Mouse (Mus musculus) forebrain, embryonic 13.5 days (tissue): ENCODE measurements at regions not wholly inside any gene's neighbourhood (a gene's known extent, or its start where the extent isn't known, plus 50 kb on each side); places are given as distances from the start of the nearest gene placed in this dataset.

Experiments
- ATAC-seq: fragments of 200-750 bp; cut with Nextera tagmentation; 2 replicates; pipeline ENCODE4 v1.8.0; 2017
- H3K27ac ChIP-seq: fragments of 300-500 bp; sonication (generic); 2 replicates; pipeline ENCODE4 v1.5.1; 2015; ENCODE audit warnings: inconsistent platforms, mild to moderate bottlenecking, moderate library complexity
- H3K27me3 ChIP-seq: fragments of 300-500 bp; sonication (generic); 2 replicates; pipeline ENCODE4 v1.6.1; 2015; ENCODE audit warnings: mild to moderate bottlenecking, inconsistent platforms
- H3K36me3 ChIP-seq: fragments of 300-500 bp; sonication (generic); 2 replicates; pipeline ENCODE4 v1.6.1; 2015; ENCODE audit warnings: mild to moderate bottlenecking, inconsistent platforms; ENCODE audit not compliant: poor library complexity, severe bottlenecking
- H3K4me1 ChIP-seq: fragments of 300-500 bp; sonication (generic); 2 replicates; pipeline ENCODE4 v1.6.1; 2015; ENCODE audit warnings: inconsistent platforms
- H3K4me2 ChIP-seq: fragments of 300-500 bp; sonication (generic); 2 replicates; pipeline ENCODE4 v1.6.1; 2015; ENCODE audit warnings: inconsistent platforms, mild to moderate bottlenecking, moderate library complexity
- H3K4me3 ChIP-seq: fragments of 300-500 bp; sonication (generic); 2 replicates; pipeline ENCODE4 v1.5.1; 2015; ENCODE audit warnings: mild to moderate bottlenecking, inconsistent platforms
- H3K9ac ChIP-seq: fragments of 300-500 bp; sonication (generic); 2 replicates; pipeline ENCODE4 v1.6.1; 2015; ENCODE audit warnings: mild to moderate bottlenecking, inconsistent platforms
- H3K9me3 ChIP-seq: fragments of 300-500 bp; sonication (generic); replicated peaks from 2 replicates; pipeline ENCODE4 v1.6.1; 2016; ENCODE audit warnings: inconsistent platforms
- WGBS: fragments of 180-500 bp; shearing (Covaris S2); methylation state at CpG from one replicate; pipeline ENCODE4 v1.1.7; 2015; 5-methylcytosine and 5-hydroxymethylcytosine counted together

DNA sequence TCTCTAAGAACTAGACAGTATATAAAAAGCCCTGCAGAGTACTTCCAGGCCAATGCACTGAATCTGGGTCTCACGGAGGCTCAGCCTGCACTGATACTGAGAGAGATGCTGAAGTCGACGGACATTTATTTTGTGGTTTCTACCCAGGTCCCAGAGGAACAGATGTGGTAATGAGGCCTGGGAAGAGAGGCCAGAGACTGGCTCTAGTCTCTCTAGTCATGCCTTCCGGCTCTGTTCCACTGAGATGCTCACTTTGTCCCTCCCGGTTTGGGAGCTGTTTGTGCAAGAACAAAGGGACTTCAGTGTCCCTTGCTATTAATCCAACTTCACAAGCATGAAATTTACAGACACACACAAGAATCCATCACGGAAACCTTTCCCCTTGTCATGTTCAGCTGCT lies 144.1 kb upstream of the Foxd3 start:
- ATAC-seq: no peak
- H3K4me2 ChIP-seq: no peak overlapping the region
- 51% methylated on average over 6 of the region's 6 CpGs for WGBS
- no peak overlapping the region for H3K27ac ChIP-seq
- no peak overlapping the region for H3K9ac ChIP-seq
- H3K27me3 ChIP-seq: no peaks in the 10 kb centered on the region
- no peaks in the 10 kb centered on the region for H3K9me3 ChIP-seq
- no peaks in the 10 kb centered on the region for H3K4me1 ChIP-seq
- H3K36me3 ChIP-seq: no peaks in the 10 kb centered on the region
- H3K4me3 ChIP-seq: no peak overlapping the region

DNA sequence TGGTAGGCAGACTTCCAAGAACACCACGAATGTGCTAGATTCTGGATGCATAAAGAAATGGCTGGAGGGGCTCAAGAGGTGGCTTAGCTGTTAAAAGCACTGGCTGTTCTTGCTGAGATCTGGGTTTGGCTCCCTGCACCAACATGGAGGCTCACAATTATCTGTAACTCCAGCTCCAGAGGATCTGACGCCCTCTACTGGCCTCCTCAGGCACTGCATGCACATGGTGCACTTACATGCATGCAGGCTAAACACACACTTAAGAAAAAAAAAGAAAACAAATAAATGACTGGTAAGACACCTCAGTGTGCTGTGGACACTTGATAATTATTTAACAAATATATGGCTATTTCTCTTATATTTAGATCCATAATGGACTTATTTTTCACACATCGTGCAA lies 139.2 kb upstream of the Foxd3 start:
- 88% methylated on average over 3 of the region's 3 CpGs for WGBS

DNA sequence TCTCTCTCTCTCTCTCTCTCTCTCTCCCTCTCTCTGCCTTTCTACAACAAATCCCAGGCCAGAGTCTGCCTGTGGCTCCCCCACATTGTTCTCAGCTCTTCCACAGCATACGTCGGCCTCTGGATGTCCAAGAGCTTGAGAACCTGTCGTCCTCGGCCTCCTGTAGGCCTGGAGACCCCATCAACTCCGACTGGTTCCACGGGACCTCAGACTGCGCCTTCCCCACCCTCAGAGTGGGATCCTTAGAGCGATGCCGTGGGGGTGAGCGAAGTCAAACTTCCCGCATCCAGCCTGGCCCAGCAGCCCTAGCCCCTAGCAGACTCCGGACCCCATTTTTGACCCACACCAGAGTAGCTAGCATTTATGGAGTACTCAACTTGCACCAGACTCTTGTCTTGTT lies 128.7 kb upstream of the Foxd3 start:
- Histone ChIP-seq H3K4me3 (no peak overlapping the region), H3K4me1 (no peaks in the 10 kb centered on the region), H3K27me3 (no peaks in the 10 kb centered on the region), H3K4me2 (no peak overlapping the region), H3K9ac (no peak overlapping the region), H3K9me3 (no peaks in the 10 kb centered on the region), H3K27ac (no peak overlapping the region), H3K36me3 (no peaks in the 10 kb centered on the region)
- no peak for ATAC-seq
- 91% methylated on average over 12 of the region's 12 CpGs for WGBS

More for the DNA sequence above, 139.2 kb upstream of the Foxd3 start:
- ATAC-seq: no peak
- no peak overlapping the region for H3K9ac ChIP-seq
- H3K9me3 ChIP-seq: no peaks in the 10 kb centered on the region
- H3K27ac ChIP-seq: no peak overlapping the region
- no peaks in the 10 kb centered on the region for H3K27me3 ChIP-seq
- H3K4me3 ChIP-seq: no peak overlapping the region
- H3K4me1 ChIP-seq: no peaks in the 10 kb centered on the region
- H3K36me3 ChIP-seq: no peaks in the 10 kb centered on the region
- no peak overlapping the region for H3K4me2 ChIP-seq

DNA sequence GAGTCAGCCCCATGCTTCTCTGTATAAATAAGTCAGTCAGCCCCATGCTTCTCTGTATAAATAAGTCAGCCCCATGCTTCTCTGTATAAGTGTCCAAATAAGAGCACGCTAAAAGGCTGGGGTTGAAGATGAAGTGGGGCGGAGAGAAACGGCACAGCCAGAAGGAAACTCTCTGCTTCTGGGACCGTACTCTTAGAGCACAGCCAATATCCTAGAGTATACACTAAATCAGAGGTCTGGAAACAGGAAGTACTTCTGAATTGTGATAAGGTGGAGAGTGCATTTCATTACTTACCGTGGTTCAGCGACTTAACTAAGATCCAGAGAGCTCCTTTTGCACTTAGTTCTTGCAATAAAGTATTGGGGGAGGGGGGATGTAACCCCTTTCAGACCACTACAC lies 112.1 kb upstream of the Foxd3 start:
- no peak overlapping the region for H3K27ac ChIP-seq
- no peak overlapping the region for H3K9ac ChIP-seq
- H3K36me3 ChIP-seq: no peaks in the 10 kb centered on the region
- no peak overlapping the region for H3K4me2 ChIP-seq
- 88% methylated on average over 6 of the region's 6 CpGs for WGBS
- no peak for ATAC-seq
- H3K4me3 ChIP-seq: no peak overlapping the region
- no peaks in the 10 kb centered on the region for H3K27me3 ChIP-seq
- no peaks in the 10 kb centered on the region for H3K9me3 ChIP-seq
- no peaks in the 10 kb centered on the region for H3K4me1 ChIP-seq

DNA sequence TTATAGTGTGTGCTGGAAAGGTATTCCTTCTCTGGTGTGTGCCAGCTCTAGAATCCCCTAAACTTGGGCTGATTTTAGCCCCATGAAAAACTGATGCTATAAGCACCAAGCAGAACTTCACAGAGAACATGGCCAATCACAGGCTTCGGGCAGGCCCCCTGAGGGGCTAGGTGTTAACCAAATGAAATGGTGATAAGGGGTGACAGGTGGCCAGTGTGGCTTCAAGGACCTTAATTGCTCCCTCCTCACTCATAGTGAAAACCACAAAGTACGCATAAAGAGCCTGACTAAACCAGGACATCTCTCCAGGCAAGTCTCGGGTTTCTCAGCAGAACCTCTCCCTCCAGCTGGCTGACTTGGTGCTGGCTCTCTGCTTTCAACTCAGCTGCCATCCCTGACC lies 110.4 kb upstream of the Foxd3 start:
- 63% methylated on average over 3 of the region's 3 CpGs for WGBS

DNA sequence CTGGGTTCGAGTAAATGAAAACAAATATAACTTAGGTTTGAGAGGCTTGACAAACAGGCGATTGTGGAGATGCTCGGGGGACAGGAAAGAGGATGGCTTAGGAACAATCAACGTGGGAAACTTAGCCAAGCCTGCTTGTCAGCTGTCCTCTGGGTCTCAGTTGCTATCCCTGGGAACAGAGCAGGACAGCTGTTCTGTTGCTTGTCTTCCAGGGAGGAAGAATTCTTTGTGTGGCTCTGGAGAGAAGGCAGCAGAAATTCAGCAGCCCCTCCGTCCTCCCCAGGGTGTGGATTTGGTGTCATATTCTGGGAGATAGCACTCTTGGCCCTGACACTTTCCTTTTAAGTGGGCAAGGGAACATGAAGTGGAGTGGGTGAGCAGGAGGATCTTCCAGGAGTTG lies 98.1 kb upstream of the Foxd3 start:
- no peak for ATAC-seq
- H3K4me2 ChIP-seq: no peak overlapping the region
- H3K27me3 ChIP-seq: peaks cover 55% of the 10 kb centered on the region
- H3K36me3 ChIP-seq: no peaks in the 10 kb centered on the region
- no peak overlapping the region for H3K9ac ChIP-seq
- H3K9me3 ChIP-seq: no peaks in the 10 kb centered on the region
- H3K4me3 ChIP-seq: no peak overlapping the region
- H3K27ac ChIP-seq: no peak overlapping the region
- no peaks in the 10 kb centered on the region for H3K4me1 ChIP-seq
- 53% methylated on average over 5 of the region's 5 CpGs for WGBS

More for the DNA sequence above, 110.4 kb upstream of the Foxd3 start:
- ATAC-seq: no peak
- Histone ChIP-seq H3K4me1 (no peaks in the 10 kb centered on the region), H3K4me3 (no peak overlapping the region), H3K36me3 (no peaks in the 10 kb centered on the region), H3K9me3 (no peaks in the 10 kb centered on the region), H3K4me2 (no peak overlapping the region), H3K27me3 (no peaks in the 10 kb centered on the region), H3K27ac (no peak overlapping the region), H3K9ac (no peak overlapping the region)

DNA sequence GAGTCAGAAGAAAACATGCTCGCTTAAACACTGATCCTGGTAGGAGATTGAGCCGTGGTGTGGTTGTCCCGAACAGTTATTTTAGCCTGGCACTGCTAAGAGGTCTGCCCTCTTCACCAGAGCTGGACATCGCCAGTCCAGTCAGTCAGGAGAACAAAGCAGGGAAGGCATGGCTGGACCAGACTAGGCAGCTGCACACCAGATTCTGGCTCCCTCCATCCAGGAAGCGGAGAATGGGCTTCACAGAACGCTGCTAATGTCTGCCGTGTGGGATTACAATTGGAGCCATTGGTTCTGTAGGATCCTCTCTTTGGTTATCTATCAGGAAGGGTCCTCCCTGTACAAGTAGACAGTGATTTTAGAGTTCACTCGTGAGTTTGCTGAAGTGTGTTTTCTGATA lies 95.5 kb upstream of the Foxd3 start:
- no peak for ATAC-seq
- no peak overlapping the region for H3K4me3 ChIP-seq
- no peak overlapping the region for H3K27ac ChIP-seq
- H3K4me1 ChIP-seq: no peaks in the 10 kb centered on the region
- H3K9ac ChIP-seq: no peak overlapping the region
- H3K27me3 ChIP-seq: peaks cover 79% of the 10 kb centered on the region
- 40% methylated on average over 8 of the region's 8 CpGs for WGBS
- no peak overlapping the region for H3K4me2 ChIP-seq
- no peaks in the 10 kb centered on the region for H3K9me3 ChIP-seq
- H3K36me3 ChIP-seq: no peaks in the 10 kb centered on the region

DNA sequence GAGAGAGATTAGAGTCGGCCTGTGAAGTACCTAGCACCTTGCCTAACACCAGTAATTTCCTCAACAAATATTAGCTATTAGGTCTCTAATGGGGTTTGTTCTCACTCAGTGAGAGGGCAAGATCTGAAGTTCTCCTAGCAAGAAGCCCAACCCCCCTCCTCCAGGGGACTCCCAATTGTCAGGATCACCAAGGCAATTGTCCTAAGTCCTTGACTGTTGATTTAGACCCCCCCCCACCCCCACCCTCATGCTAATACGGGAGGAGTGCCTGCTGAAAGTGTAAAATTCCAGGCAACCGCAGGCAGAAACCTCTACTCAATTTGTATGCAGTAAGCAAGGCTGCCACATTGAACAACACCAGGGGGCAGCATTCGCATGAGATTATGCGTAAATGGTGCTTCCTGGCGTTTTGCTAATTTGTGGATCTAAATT lies 94.6 kb upstream of the Foxd3 start:
- WGBS: 5% methylated on average over 6 of the region's 6 CpGs
- H3K4me1 ChIP-seq: no peaks in the 10 kb centered on the region
- no peak overlapping the region for H3K27ac ChIP-seq
- no peak overlapping the region for H3K4me2 ChIP-seq
- H3K4me3 ChIP-seq: no peak overlapping the region
- no peaks in the 10 kb centered on the region for H3K9me3 ChIP-seq
- no peaks in the 10 kb centered on the region for H3K36me3 ChIP-seq
- ATAC-seq: no peak
- no peak overlapping the region for H3K9ac ChIP-seq
- H3K27me3 ChIP-seq: peaks cover 82% of the 10 kb centered on the region

DNA sequence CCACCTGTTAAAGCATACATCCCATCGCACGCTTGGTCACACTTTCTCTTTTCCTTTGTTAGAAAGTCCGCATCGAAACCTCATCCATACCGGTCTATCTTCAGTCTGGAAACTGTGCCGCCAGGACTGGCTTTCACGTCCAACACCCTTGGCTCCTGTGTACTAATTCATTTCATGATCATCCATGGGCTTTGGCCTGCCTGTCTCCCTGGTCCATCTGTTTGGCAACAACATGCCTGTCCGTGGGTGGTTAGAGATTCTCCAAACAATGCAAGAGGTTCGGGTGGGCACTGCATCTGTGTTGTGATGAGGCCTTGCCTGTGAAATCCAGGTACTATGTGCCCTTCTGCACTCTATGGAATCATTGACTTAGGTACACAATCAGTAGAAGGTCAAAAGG lies 90.7 kb upstream of the Foxd3 start:
- no peak overlapping the region for H3K9ac ChIP-seq
- peaks cover 87% of the 10 kb centered on the region for H3K27me3 ChIP-seq
- WGBS: 94% methylated on average over 9 of the region's 9 CpGs
- H3K36me3 ChIP-seq: no peaks in the 10 kb centered on the region
- no peak overlapping the region for H3K4me2 ChIP-seq
- no peak for ATAC-seq
- H3K4me1 ChIP-seq: no peaks in the 10 kb centered on the region
- H3K4me3 ChIP-seq: no peak overlapping the region
- 0 out of 2 replicates have a peak, but pooled peaks cover 5% of the 10 kb centered on the region for H3K9me3 ChIP-seq
- no peak overlapping the region for H3K27ac ChIP-seq

DNA sequence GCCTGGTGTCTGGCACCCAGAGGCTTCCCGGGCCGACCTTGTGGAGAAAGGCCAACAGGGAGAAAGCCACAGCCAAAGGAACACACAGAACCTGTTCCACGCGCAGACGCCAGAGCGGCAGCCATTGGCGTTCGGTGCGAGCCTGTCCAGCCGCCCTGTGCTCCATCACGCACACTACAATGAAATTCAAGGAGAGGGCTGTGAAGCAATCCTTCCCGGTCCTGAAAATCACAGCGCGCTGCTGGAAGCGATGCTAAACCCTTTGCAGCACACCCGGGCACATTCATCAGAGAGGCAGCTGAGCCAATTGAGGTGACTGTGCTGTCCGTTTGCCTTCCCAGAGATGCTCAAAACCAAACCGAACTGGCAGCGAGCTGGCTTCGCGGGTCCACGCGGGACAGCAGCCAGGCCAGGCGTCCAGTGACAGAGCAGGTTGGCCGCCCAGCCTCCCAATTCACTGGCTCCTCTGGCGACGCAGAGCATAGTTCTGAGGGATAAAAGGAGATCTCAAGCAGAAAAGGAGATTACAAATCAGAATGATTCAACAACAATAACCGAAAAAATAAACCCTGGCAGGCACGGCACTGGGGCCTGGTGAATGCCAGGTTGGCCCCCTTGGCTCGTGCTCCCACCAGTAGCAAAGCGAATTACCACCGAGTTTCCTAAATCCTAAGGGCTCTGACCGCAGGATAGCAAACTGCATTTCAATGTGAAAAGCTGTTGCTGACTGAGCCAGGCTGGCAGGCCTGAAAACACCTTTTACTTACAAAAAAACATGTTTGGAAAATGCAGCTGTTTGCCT lies 83.1 kb upstream of the Foxd3 start:
- Histone ChIP-seq H3K27ac (peak overlapping the region; percentile 55), H3K9me3 (0 out of 2 replicates have a peak, but pooled peaks cover 5% of the 10 kb centered on the region), H3K4me1 (peaks cover 35% of the 10 kb centered on the region), H3K4me3 (peak overlapping the region; percentile 36), H3K4me2 (peak overlapping the region; percentile 66), H3K36me3 (no peaks in the 10 kb centered on the region), H3K27me3 (peaks cover 81% of the 10 kb centered on the region), H3K9ac (peak overlapping the region; percentile 54)
- peak; percentile 82 for ATAC-seq
- under 1% methylated on average over 33 of the region's 33 CpGs for WGBS

DNA sequence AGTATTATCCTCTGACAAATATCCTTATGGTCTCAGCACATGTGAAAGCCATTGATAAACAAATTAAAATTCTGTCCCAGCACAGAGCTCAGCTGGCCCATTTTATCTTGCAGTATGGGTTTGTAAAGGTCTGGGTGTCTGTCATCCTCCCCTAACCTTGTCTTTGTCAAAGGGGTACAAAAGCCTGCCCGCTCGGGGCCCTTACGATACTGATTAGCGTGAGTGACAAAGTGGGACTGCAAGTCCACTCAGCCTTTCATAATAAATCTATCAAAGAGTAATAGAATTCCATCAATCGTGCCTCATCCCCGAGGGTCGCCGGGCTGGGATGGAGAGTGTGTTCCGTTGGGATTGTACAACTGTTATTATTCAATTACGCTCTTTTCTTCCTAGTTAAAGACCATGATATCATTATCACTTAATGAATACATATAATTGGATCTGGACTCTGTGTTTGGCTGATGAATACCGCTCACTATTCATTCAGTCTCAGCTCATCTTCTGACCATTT lies 82.0 kb upstream of the Foxd3 start:
- WGBS: 3% methylated on average over 11 of the region's 11 CpGs
- Histone ChIP-seq H3K9ac (no peak overlapping the region), H3K4me3 (no peak overlapping the region), H3K27me3 (peaks cover 83% of the 10 kb centered on the region), H3K27ac (no peak overlapping the region), H3K4me1 (peaks cover 35% of the 10 kb centered on the region), H3K4me2 (peak overlapping the region; percentile 36), H3K9me3 (no peaks in the 10 kb centered on the region), H3K36me3 (no peaks in the 10 kb centered on the region)
- peak; percentile 71 for ATAC-seq

DNA sequence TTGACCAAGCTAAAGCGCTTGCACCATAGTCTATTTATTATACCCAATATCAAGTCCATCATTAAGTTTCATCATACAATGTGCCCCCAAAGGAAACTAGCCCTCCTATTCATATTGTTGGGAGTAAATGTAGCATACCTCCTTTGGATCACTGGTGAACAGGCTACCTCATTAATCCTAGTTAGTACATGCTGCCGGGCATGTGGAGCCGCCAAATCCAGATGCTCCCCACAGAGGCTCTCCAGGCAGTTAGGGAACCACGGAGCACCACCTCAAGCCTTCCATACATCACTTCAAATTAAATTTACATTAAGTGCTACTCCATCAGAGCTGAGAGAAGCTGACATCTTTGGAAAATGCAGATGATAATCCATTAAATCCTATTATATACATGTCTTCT lies 81.1 kb upstream of the Foxd3 start:
- Histone ChIP-seq H3K4me3 (no peak overlapping the region), H3K27ac (no peak overlapping the region), H3K4me2 (no peak overlapping the region), H3K4me1 (peaks cover 35% of the 10 kb centered on the region), H3K27me3 (peaks cover 80% of the 10 kb centered on the region), H3K9me3 (no peaks in the 10 kb centered on the region), H3K9ac (no peak overlapping the region), H3K36me3 (no peaks in the 10 kb centered on the region)
- ATAC-seq: no peak
- WGBS: 7% methylated on average over 4 of the region's 4 CpGs

DNA sequence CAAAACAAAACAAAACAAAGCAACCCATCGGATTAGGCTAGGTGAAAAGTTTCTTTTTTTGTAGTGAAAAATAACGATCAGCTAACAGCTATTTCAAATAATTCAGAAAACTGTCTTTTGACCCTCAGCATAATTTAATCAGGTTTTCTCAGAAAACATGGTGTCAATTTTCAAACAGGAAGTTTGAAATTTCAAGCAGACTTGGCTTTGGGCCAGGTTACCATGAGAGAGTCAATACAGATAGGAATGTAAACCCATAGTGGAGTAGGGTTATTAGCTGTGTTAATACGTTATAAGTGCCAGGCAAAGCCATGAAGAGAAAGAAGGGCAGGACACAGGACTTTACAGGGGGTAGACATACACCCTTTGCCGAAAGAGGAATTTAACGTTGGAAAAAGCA lies 58.3 kb upstream of the Foxd3 start:
- Histone ChIP-seq H3K36me3 (no peaks in the 10 kb centered on the region), H3K4me2 (no peak overlapping the region), H3K4me1 (peaks cover 6% of the 10 kb centered on the region; the same call in 1 of the 2 replicates), H3K27ac (no peak overlapping the region), H3K9me3 (no peaks in the 10 kb centered on the region), H3K9ac (no peak overlapping the region), H3K4me3 (no peak overlapping the region), H3K27me3 (peaks cover 32% of the 10 kb centered on the region)
- no peak for ATAC-seq
- WGBS: 62% methylated on average over 5 of the region's 5 CpGs
